Mouse (Mus musculus): Measurements from ENCODE around the gene Cyp2t4. TPM values are rescaled to one million over a fixed set of nuclear protein-coding genes. Genes with fewer than 3 reads are reported as not detected.

Gene Cyp2t4
- not detected for polyA plus RNA-seq (2017; shearing (Covaris generic))

GRCm38 (mm10) chr7:27153205-27153764 is at the start of gene Cyp2t4:
TSS of gene Cyp2t4 (plus strand) at chr7:27153714.

GRCm38 (mm10) chr7:27119676-27120075 is 33.8 kb upstream of the Cyp2t4 start, which contains the start of gene Cyp2f2:
TSS of gene Cyp2f2 (plus strand) at chr7:27119909.

GRCm38 (mm10) chr7:27166614-27167474 is 13.3 kb downstream of the Cyp2t4 start, which contains the start of gene Egln2:
TSS of gene Egln2 (minus strand) at chr7:27166802.

GRCm38 (mm10) chr7:27178324-27179216 is 25.1 kb downstream of the Cyp2t4 start, which contains the start of gene Rab4b:
TSS of gene Rab4b (minus strand) at chr7:27178896.

GRCm38 (mm10) chr7:27180837-27181695 is 27.6 kb downstream of the Cyp2t4 start, which contains the start of the genes Gm21983 and Mia:
TSS of gene Gm21983 (minus strand) at chr7:27181086.
TSS of gene Mia (minus strand) at chr7:27181157.

GRCm38 (mm10) chr7:27195681-27196611 is 42.4 kb downstream of the Cyp2t4 start, which contains the start of the genes BC024978 and Snrpa:
TSS of gene BC024978 (plus strand) at chr7:27195781.
TSS of gene Snrpa (minus strand) at chr7:27196271.

Other genes with a start within 250 kb of the Cyp2t4 start
- gene Cyp2a22, start 214.3 kb upstream of the Cyp2t4 start, polyA plus RNA-seq (2017; shearing (Covaris generic)), result not detected
- gene Cyp2a12, start 124.6 kb upstream of the Cyp2t4 start, polyA plus RNA-seq (2017; shearing (Covaris generic)), result not detected
- gene Cyp2f2, start 33.8 kb upstream of the Cyp2t4 start, polyA plus RNA-seq (2017; shearing (Covaris generic)), result not detected
- 91.6 TPM for gene Egln2, start 13.1 kb downstream of the Cyp2t4 start, polyA plus RNA-seq (2017; shearing (Covaris generic))
- 171 TPM for gene Rab4b, start 25.2 kb downstream of the Cyp2t4 start, polyA plus RNA-seq (2017; shearing (Covaris generic))
- gene Gm21983, start 27.4 kb downstream of the Cyp2t4 start, polyA plus RNA-seq (2017; shearing (Covaris generic)), result 0.89 TPM
- gene Mia, start 27.4 kb downstream of the Cyp2t4 start, polyA plus RNA-seq (2017; shearing (Covaris generic)), result 0.98 TPM
- gene BC024978, start 42.1 kb downstream of the Cyp2t4 start, polyA plus RNA-seq (2017; shearing (Covaris generic)), result 2.3 TPM
- gene Snrpa, start 42.6 kb downstream of the Cyp2t4 start, polyA plus RNA-seq (2017; shearing (Covaris generic)), result 111 TPM
- gene Itpkc, start 74.9 kb downstream of the Cyp2t4 start, polyA plus RNA-seq (2017; shearing (Covaris generic)), result 4.7 TPM
- 33.5 TPM for gene Coq8b, start 79.3 kb downstream of the Cyp2t4 start, polyA plus RNA-seq (2017; shearing (Covaris generic))
- gene Numbl, start 104.7 kb downstream of the Cyp2t4 start, polyA plus RNA-seq (2017; shearing (Covaris generic)), result 0.79 TPM
- gene Ltbp4, start 184.0 kb downstream of the Cyp2t4 start, polyA plus RNA-seq (2017; shearing (Covaris generic)), result 1.2 TPM
- 110 TPM for gene Shkbp1, start 202.3 kb downstream of the Cyp2t4 start, polyA plus RNA-seq (2017; shearing (Covaris generic))
- 1.00 TPM for gene Gm20479, start 203.7 kb downstream of the Cyp2t4 start, polyA plus RNA-seq (2017; shearing (Covaris generic))